Mouse (Mus musculus) c-Kit-negative CD71-positive TER-119-positive erythroid progenitor cells, embryonic 14.5 days (primary cell): ENCODE data around the gene Atg10.

ENCODE experiments used
- DNase-seq: peaks from one replicate; pipeline ENCODE4 v3.0.0-alpha.2; 2013; ENCODE audit warnings: low read depth, low spot score

Gene Atg10

GRCm38 (mm10) chr13:90885856-90886532, 337.8 kb downstream of the Atg10 start:
- no peak for DNase-seq
